Mouse (Mus musculus) spleen, adult 2 months (tissue): Measurements from ENCODE around the gene Il6. TPM values are rescaled to one million over a fixed set of nuclear protein-coding genes. Genes with fewer than 3 reads are reported as not detected.
"Not testable (repeated sequence)": the region's sequence is repeated elsewhere in the genome, so short reads cannot be mapped to it uniquely, and the experiment has no call there.

Experiments used
- DNase-seq, 2 experiments: peaks; one replicate each; pipeline versions ENCODE4 v3.0.0 to v3.0.0-alpha.2; 2012 to 2021; ENCODE audit warnings: low spot score in 2 of 2, low read depth in 1 of 2
- H3K27ac ChIP-seq: fragments of 200-500 bp; 2 replicates; pipeline ENCODE4 v1.5.1; 2012; ENCODE audit warnings: low read length, inconsistent platforms; ENCODE audit not compliant: insufficient read depth
- H3K27me3 ChIP-seq: fragments of 200-500 bp; 2 replicates; pipeline ENCODE4 v1.6.1; 2012; ENCODE audit warnings: mild to moderate bottlenecking, moderate library complexity, low read length, inconsistent platforms; ENCODE audit not compliant: control insufficient read depth, insufficient read depth
- H3K36me3 ChIP-seq: fragments of 200-500 bp; 2 replicates; pipeline ENCODE4 v1.6.1; 2012; ENCODE audit warnings: mild to moderate bottlenecking, low read length, inconsistent platforms; ENCODE audit not compliant: control insufficient read depth, insufficient read depth
- H3K4me1 ChIP-seq: fragments of 200-500 bp; 2 replicates; pipeline ENCODE4 v1.6.1; 2011; ENCODE audit warnings: inconsistent platforms; ENCODE audit not compliant: control insufficient read depth, insufficient read depth, insufficient read length
- H3K4me3 ChIP-seq: fragments of 200-500 bp; 2 replicates; pipeline ENCODE4 v1.5.1; 2011; ENCODE audit warnings: mild to moderate bottlenecking, inconsistent platforms; ENCODE audit not compliant: insufficient read depth, insufficient read length; ENCODE audit errors: extremely low read depth
- CTCF ChIP-seq: fragments of 200-500 bp; IDR thresholded peaks from 2 replicates; pipeline ENCODE4 v1.5.1; 2011; ENCODE audit warnings: mild to moderate bottlenecking, inconsistent platforms; ENCODE audit not compliant: insufficient read depth, insufficient read length, insufficient replicate concordance; ENCODE audit errors: extremely low read depth
- POLR2A ChIP-seq: fragments of 200-500 bp; IDR thresholded peaks from 2 replicates; pipeline ENCODE4 v1.6.1; 2011; ENCODE audit warnings: low read depth, low read length, inconsistent platforms
- WGBS: fragments of 180-500 bp; shearing (Covaris S2); methylation state at CpG from one replicate; pipeline ENCODE4 v1.1.7; 2018; 5-methylcytosine and 5-hydroxymethylcytosine counted together
- polyA plus RNA-seq: library from polyadenylated mRNA; depleted of rRNA; stranded (reverse); fragments of >200 nt; gene quantifications from 2 replicates; pipeline ENCODE4 v1.2.3, GENCODE M21; 2012; rRNA removed

Gene Il6
- polyA plus RNA-seq, 1 experiment, result not detected

- no peak for TF ChIP-seq CTCF
- no peak for TF ChIP-seq POLR2A
- Histone ChIP-seq H3K27me3 (no peaks in the 10 kb centered on the region), H3K4me3 (no peak overlapping the region), H3K4me1 (no peaks in the 10 kb centered on the region), H3K27ac (no peak overlapping the region), H3K36me3 (peaks cover 4% of the 10 kb centered on the region; the same call in 1 of the 2 replicates)
- 95% methylated on average over 6 of the region's 6 CpGs for WGBS
- no peak for DNase-seq
Observed at GRCm38 (mm10) chr5:30058216-30058731, 45.4 kb downstream of the Il6 start.

GRCm38 (mm10) chr5:30059607-30060006 lies 46.7 kb downstream of the Il6 start:
- WGBS, result 89% methylated on average over 5 of the region's 5 CpGs
- DNase-seq, H3K27me3 ChIP-seq, H3K4me3 ChIP-seq, H3K36me3 ChIP-seq, H3K27ac ChIP-seq, H3K4me1 ChIP-seq: not testable (repeated sequence)

DNA sequence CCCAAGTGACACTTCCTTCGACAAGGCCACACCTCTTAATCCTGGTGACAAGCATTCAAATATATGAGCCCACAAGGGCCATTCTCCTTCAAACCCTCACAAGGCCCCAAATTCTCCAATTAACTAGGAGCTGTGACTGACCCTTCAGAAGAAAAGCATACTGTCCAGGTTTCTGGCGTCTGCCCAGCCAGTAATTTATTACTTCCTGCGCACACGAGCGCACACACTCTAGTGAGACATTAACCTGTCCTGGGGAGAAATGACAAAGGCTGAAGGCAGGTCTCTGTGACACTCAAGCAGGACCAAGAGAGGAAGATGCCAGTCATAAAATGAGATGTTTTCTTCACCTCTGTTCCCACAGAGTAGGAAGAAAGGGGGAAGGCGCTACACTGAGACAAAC lies 54.8 kb downstream of the Il6 start:
- H3K4me1 ChIP-seq, result 0 out of 2 replicates have a peak, but pooled peaks cover 2% of the 10 kb centered on the region
- peaks cover 2% of the 10 kb centered on the region for H3K36me3 ChIP-seq
- no peaks in the 10 kb centered on the region for H3K27me3 ChIP-seq
- DNase-seq, result no peak
- 72% methylated on average over 6 of the region's 6 CpGs for WGBS
- H3K4me3 ChIP-seq, result no peak overlapping the region
- no peak overlapping the region for H3K27ac ChIP-seq
- TF ChIP-seq POLR2A, result no peak
- no peak for TF ChIP-seq CTCF

Other genes starting within 250 kb of the Il6 start
- gene Tyms, start 60.5 kb downstream of the Il6 start, polyA plus RNA-seq, result 23.9 and 30.0 TPM in 2 replicates
- gene Garem2, start 92.0 kb downstream of the Il6 start, polyA plus RNA-seq, result not detected in 2 replicates
- not detected in 2 replicates for gene 3110082J24Rik, start 93.0 kb downstream of the Il6 start, polyA plus RNA-seq
- gene Hadha, start 142.0 kb downstream of the Il6 start, polyA plus RNA-seq, result 29.4 and 32.0 TPM in 2 replicates
- 35.7 and 37.8 TPM in 2 replicates for gene Hadhb, start 142.1 kb downstream of the Il6 start, polyA plus RNA-seq
- 0.08 and 0.09 TPM in 2 replicates for gene Adgrf3, start 192.6 kb downstream of the Il6 start, polyA plus RNA-seq
- 14.3 and 16.1 TPM in 2 replicates for gene Selenoi, start 219.5 kb downstream of the Il6 start, polyA plus RNA-seq